Mouse (Mus musculus) kidney, adult 2 months (tissue): ENCODE results near the gene Xrn2. TPM values are rescaled to one million over a fixed set of nuclear protein-coding genes. Genes with fewer than 3 reads are reported as not detected.
"Not testable (repeated sequence)": the region's sequence is repeated elsewhere in the genome, so short reads cannot be mapped to it uniquely, and the experiment has no call there.

Experiments
- DNase-seq: peaks from one replicate; pipeline ENCODE4 v3.0.0; 2021
- H3K27ac ChIP-seq: fragments of 200-500 bp; 2 replicates; pipeline ENCODE4 v1.5.1; 2012; ENCODE audit warnings: low read depth, low read length, control low read depth, inconsistent platforms; ENCODE audit not compliant: insufficient read depth
- H3K27me3 ChIP-seq: fragments of 200-500 bp; replicated peaks from 2 replicates; pipeline ENCODE4 v1.6.1; 2012; ENCODE audit warnings: mild to moderate bottlenecking, moderate library complexity, low read length, inconsistent platforms; ENCODE audit not compliant: control insufficient read depth, insufficient read depth
- H3K36me3 ChIP-seq: fragments of 200-500 bp; 2 replicates; pipeline ENCODE4 v1.6.1; 2012; ENCODE audit warnings: mild to moderate bottlenecking, moderate library complexity, low read length, inconsistent platforms; ENCODE audit not compliant: control insufficient read depth, insufficient read depth
- H3K4me1 ChIP-seq: fragments of 200-500 bp; 2 replicates; pipeline ENCODE4 v1.6.1; 2011; ENCODE audit warnings: low read length; ENCODE audit not compliant: control insufficient read depth, insufficient read depth
- H3K4me3 ChIP-seq: fragments of 200-500 bp; 2 replicates; pipeline ENCODE4 v1.5.1; 2011; ENCODE audit warnings: mild to moderate bottlenecking, low read depth, low read length, control low read depth; ENCODE audit not compliant: insufficient read depth
- CTCF ChIP-seq: fragments of 200-500 bp; conservative IDR thresholded peaks from 2 replicates; pipeline ENCODE4 v1.5.1; 2011; ENCODE audit warnings: low read depth, mild to moderate bottlenecking, control low read depth, low read length, moderate library complexity, mixed read lengths; ENCODE audit not compliant: insufficient read depth, insufficient read length
- POLR2A ChIP-seq: fragments of 200-500 bp; IDR thresholded peaks from one replicate; pipeline ENCODE4 v1.6.1; 2011; ENCODE audit warnings: low read depth, low read length, control low read depth
- WGBS: fragments of 180-500 bp; shearing (Covaris S2); methylation state at CpG from one replicate; pipeline ENCODE4 v1.1.7; 2018; 5-methylcytosine and 5-hydroxymethylcytosine counted together
- polyA plus RNA-seq: library from polyadenylated mRNA; depleted of rRNA; stranded (reverse); fragments of >200 nt; gene quantifications from 2 replicates; pipeline ENCODE4 v1.2.3, GENCODE M21; 2012

The Xrn2 gene
- polyA plus RNA-seq, 1 experiment: 19.7 TPM

DNA sequence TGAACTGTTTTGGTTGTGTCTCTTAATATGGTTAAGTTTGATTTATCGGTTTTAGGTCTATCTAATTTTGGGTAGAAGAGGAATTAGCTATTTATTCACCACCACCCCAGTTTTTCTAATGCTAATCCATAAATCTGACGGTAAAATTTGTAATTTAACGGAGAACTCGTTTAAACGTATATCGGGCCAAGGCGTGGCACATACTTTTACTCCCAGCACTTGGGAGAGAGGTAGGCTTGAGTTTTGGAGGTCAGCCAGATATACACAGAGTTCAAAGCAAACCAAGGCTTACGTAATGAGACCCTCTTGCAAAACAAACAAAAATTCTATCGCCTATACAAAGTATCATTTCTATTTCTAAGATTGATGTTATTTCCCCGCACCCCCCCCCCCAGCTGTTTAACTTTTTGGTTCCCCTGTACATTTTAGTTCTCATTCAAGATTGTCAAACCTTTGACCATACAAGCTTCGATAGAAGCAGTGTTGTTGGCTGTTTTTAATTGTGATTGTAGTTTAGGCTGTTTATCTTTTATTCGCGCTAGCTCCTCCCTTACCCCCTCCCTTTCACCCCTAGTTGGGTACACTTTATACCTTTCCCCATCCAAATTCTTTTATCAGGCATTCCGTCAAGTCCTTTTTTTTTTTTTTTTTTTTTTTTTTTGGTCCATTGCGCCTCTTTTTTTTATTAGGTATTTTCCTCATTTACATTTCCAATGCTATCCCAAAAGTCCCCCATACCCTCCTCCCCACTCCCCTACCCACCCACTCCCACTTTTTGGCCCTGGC lies 1.5 kb downstream of the Xrn2 start:
- 12% methylated on average over 15 of the region's 15 CpGs for WGBS
- peak; percentile 37 for DNase-seq

DNA sequence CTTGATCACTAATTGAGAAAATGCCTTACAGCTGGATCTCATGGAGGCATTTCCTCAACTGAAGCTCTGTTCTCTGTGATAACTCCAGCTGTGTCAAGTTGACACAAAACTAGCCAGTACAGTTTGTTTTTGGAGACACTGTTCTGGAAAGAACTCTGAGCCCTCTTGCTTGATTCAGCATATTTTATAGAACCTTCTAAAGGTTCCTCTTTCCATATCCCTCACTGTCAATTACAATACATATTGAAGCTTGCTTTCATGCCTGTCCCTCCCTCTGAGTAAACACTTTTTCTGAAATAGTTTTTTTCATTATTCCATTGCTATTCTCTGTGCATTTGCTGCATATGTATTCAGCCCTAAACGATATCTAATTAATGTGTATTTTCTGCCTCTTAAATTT lies 9.2 kb downstream of the Xrn2 start:
- 98% methylated on average over 1 of the region's 1 CpGs for WGBS
- not testable (repeated sequence) for H3K27me3 ChIP-seq, H3K4me1 ChIP-seq, H3K36me3 ChIP-seq, H3K27ac ChIP-seq, DNase-seq, H3K4me3 ChIP-seq

More for the DNA sequence above, 1.5 kb downstream of the Xrn2 start:
- Histone ChIP-seq H3K27ac (peak overlapping the region; percentile 97; the same call in 1 of the 2 replicates), H3K4me1 (peaks cover 11% of the 10 kb centered on the region), H3K27me3 (no peaks in the 10 kb centered on the region), H3K36me3 (no peaks in the 10 kb centered on the region), H3K4me3 (peak overlapping the region; percentile 95)
- TF ChIP-seq CTCF (no peak), POLR2A (no peak)

DNA sequence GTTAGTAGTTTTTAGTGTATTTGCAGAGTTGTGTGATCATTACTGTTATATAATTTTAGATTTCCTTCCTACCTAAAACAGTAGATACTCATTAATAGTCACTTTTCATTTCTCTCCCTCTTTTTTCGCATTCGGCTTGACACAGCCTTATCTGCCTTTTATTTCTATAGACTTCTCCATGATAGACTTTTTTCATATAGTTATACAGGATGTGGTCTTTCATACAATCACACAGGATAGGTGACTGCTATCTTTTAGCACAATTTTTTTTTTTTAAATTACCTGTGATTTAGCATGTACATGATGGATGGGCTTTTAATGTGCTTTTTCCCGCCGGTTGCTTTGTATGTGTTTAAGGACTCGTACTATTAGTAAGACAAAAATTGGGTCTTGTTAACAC lies 10.3 kb downstream of the Xrn2 start:
- Histone ChIP-seq H3K36me3 (peaks cover 5% of the 10 kb centered on the region; the same call in 1 of the 2 replicates), H3K4me1 (peaks cover 3% of the 10 kb centered on the region; the same call in 1 of the 2 replicates), H3K27me3 (no peaks in the 10 kb centered on the region), H3K4me3 (no peak overlapping the region), H3K27ac (no peak overlapping the region)
- 95% methylated on average over 5 of the region's 5 CpGs for WGBS
- no peak for TF ChIP-seq POLR2A
- no peak for TF ChIP-seq CTCF
- no peak for DNase-seq

DNA sequence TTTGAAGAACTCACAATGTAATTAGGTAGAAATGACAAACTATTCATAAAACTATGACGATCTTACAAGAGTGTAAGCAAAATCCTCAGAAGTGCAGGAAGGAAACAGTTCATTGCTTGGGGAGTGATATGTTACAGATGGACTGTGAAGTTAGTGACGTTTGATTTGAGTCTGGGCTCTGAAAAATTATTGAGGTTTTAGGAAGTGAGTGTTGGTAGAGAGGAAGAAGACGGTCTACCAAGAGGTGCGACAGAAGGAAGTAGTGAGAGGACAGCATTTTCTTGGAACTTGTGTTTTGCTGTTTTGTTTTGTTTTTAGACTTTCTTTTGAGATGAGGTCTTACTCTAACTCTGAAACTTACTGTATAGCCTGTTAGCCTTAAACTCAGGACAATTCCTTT lies 10.8 kb downstream of the Xrn2 start:
- DNase-seq: no peak
- H3K36me3 ChIP-seq: peaks cover 5% of the 10 kb centered on the region; the same call in 1 of the 2 replicates
- no peaks in the 10 kb centered on the region for H3K27me3 ChIP-seq
- no peak overlapping the region for H3K4me3 ChIP-seq
- TF ChIP-seq CTCF (no peak), POLR2A (no peak)
- no peak overlapping the region for H3K27ac ChIP-seq
- WGBS: 63% methylated on average over 4 of the region's 4 CpGs
- H3K4me1 ChIP-seq: peaks cover 3% of the 10 kb centered on the region; the same call in 1 of the 2 replicates

DNA sequence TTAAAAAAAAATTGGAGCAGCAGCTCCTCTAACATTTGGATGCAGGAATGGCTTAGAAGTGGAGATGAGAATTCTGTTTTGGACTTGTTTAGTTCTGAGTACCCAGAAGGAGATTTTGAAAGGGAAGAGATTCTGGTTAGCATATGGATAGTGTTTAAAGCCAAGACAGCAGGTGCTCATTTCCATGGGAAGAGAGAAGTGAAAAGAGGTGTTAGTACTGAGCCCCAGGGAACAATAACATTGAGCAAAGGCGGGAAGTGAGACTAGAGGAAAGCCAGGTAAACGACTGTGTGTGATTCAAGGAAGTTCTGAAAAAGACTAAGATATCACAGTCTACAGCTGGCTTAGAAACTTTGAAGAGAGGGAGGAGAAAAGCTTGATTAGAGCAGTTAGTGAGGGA lies 20.3 kb downstream of the Xrn2 start:
- no peaks in the 10 kb centered on the region for H3K4me1 ChIP-seq
- H3K27ac ChIP-seq: no peak overlapping the region
- H3K27me3 ChIP-seq: no peaks in the 10 kb centered on the region
- H3K4me3 ChIP-seq: no peak overlapping the region
- 66% methylated on average over 2 of the region's 2 CpGs for WGBS
- TF ChIP-seq CTCF (no peak), POLR2A (no peak)
- H3K36me3 ChIP-seq: peaks cover 6% of the 10 kb centered on the region
- DNase-seq: no peak

DNA sequence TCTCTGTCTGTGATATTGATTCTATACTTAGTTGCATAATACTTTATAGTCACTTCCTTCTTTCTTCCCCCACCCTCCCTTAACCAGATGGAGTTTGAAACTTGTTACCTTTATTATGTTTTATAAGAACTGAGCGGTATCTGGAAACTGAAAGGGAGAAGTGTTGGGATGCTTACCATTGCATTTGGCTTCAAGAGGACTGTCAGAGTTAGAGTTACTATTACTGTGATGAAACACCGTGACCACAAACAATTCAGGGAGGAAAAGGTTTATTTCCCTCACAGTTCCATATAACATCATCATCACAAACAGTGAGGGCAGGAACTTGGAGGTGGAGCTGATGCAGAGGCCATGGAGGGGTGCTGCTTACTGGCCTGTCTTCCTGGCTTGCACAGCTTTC lies 23.1 kb downstream of the Xrn2 start:
- WGBS: 85% methylated on average over 2 of the region's 2 CpGs
- Histone ChIP-seq H3K36me3 (peaks cover 3% of the 10 kb centered on the region; the same call in 1 of the 2 replicates), H3K27me3 (no peaks in the 10 kb centered on the region), H3K4me3 (no peak overlapping the region), H3K27ac (no peak overlapping the region), H3K4me1 (no peaks in the 10 kb centered on the region)
- DNase-seq: no peak
- TF ChIP-seq CTCF: no peak
- TF ChIP-seq POLR2A: no peak

DNA sequence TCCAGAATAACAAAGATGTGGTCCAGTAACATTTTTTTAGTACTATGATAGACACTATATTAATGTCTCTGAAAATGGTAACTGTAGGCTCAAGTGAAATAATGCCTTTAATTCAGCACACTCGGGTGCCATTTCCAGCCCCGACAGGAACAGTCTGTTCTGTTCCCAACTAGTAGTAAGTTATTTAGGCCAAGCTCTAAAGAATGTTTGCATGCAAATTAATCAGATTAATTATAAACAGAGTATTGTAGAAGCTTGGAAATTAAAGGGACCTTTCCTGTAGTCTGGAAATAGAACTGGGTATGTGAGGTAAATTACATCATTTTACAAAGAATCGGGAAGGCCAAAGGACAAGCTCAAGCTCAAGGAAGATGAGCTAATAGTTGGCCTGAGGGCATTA lies 34.3 kb downstream of the Xrn2 start:
- no peak for TF ChIP-seq CTCF
- no peak for TF ChIP-seq POLR2A
- H3K4me3 ChIP-seq: no peak overlapping the region
- peaks cover 6% of the 10 kb centered on the region for H3K36me3 ChIP-seq
- H3K27ac ChIP-seq: peak overlapping the region; percentile 80
- no peaks in the 10 kb centered on the region for H3K27me3 ChIP-seq
- 29% methylated on average over 3 of the region's 3 CpGs for WGBS
- peak; percentile 67 for DNase-seq
- H3K4me1 ChIP-seq: peaks cover 8% of the 10 kb centered on the region; the same call in 1 of the 2 replicates
